Mouse (Mus musculus) kidney, adult 2 months (tissue): ENCODE measurements at regions not wholly inside any gene's neighbourhood (a gene's known extent, or its start where the extent isn't known, plus 50 kb on each side); places are given as distances from the start of the nearest gene placed in this dataset.

Experiments
- CTCF ChIP-seq: fragments of 200-500 bp; conservative IDR thresholded peaks from 2 replicates; pipeline ENCODE4 v1.5.1; 2011; ENCODE audit warnings: low read depth, mild to moderate bottlenecking, control low read depth, low read length, moderate library complexity, mixed read lengths; ENCODE audit not compliant: insufficient read depth, insufficient read length
- POLR2A ChIP-seq: fragments of 200-500 bp; IDR thresholded peaks from one replicate; pipeline ENCODE4 v1.6.1; 2011; ENCODE audit warnings: low read depth, low read length, control low read depth

GRCm38 (mm10) chr17:48608315-48608714 is 153.6 kb downstream of the Unc5cl start:
- TF ChIP-seq POLR2A (no peak), CTCF (no peak)
